Mouse (Mus musculus): ENCODE measurements around the gene Hoxd1. TPM values are rescaled to one million over a fixed set of nuclear protein-coding genes. Genes with fewer than 3 reads are reported as not detected.

The Hoxd1 gene
- polyA plus RNA-seq (2015; fragmentation: Nextera tagmentation; extraction: Ambion mirVana) = 1.2 and 1.5 TPM in 2 replicates

GRCm38 (mm10) chr2:74762522-74763244 lies at the start of gene Hoxd1:
Gene Hoxd1 (plus strand): TSS chr2:74762980.
- Histone ChIP-seq H3K4me2 (peak within 1 kb of the TSS; percentile 99), H3K9ac (peak within 1 kb of the TSS; percentile 55), H3K4me3 (replicated peaks) (peak within 1 kb of the TSS; percentile 61), H3K27me3 (peaks cover 63% of the 10 kb centered on the region), H3K4me1 (peaks cover 22% of the 10 kb centered on the region), H3K36me3 (no peaks in the 10 kb centered on the region), H3K27ac (no peak within 1 kb of the TSS), H3K9me3 (replicated peaks) (no peaks in the 10 kb centered on the region)
- ATAC-seq (replicated peaks; ENCODE audit: low FRiP score) = peak; percentile 82
- WGBS = under 1% methylated on average over 61 of the region's 61 CpGs

DNA sequence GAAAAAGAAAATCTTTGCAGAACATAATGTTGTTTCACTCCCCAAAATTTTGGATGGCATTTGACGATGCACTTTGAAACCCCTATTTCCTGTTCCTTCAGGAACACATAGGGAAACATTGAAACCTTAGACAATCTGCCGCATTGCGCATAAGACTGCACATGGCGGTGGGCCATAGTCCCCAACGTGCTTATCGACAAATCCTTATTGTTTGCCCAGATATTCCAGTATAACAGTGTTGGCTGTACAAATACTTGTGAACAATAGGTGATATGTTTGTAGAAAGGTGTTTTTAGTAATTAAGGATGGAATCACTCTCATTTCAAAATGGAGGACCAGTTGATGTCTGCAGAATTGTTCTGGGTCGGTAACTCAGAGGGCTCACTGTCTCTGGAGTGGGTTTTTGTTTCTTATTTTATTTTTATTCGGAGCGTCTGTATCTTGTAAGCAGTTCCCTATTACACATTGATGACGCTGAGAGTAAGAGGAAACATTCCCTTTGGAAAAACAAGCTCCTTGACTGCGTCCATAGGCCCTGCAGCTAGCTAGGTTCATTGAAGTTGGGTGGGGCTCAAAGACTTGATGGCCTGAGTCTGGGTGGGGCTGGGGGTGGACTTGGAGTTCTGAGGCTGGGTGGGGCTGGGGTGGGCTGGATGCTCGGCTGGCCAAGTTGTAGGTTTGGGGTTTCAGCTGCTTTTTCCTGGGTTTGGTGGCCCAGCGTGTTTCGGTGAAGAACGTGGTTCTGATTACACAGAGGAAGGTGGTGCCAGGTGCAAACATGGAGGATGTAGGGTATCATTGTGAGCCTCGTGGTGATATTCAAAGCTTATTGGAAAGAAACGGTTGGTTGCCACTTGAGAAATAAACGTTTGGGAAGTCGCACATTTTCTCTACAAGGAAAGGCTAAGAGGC lies 49.3 kb upstream of the Hoxd1 start:
- H3K9ac ChIP-seq = peak overlapping the region; percentile 99

GRCm38 (mm10) chr2:74714156-74714789 lies 48.5 kb upstream of the Hoxd1 start:
- Histone ChIP-seq H3K27ac (peak overlapping the region; percentile 96), H3K4me3 (replicated peaks) (peak overlapping the region; percentile 95), H3K36me3 (no peaks in the 10 kb centered on the region), H3K27me3 (no peaks in the 10 kb centered on the region), H3K9me3 (replicated peaks) (no peaks in the 10 kb centered on the region), H3K4me1 (peaks cover 61% of the 10 kb centered on the region), H3K9ac (peak overlapping the region; percentile 99), H3K4me2 (peak overlapping the region; percentile 75)
- 2% methylated on average over 18 of the region's 18 CpGs for WGBS
- ATAC-seq (replicated peaks; ENCODE audit: low FRiP score) = no peak

More for the DNA sequence above, 49.3 kb upstream of the Hoxd1 start:
- 4% methylated on average over 19 of the region's 19 CpGs for WGBS
- Histone ChIP-seq H3K4me1 (peaks cover 60% of the 10 kb centered on the region), H3K36me3 (no peaks in the 10 kb centered on the region), H3K4me2 (peak overlapping the region; percentile 75), H3K27me3 (no peaks in the 10 kb centered on the region), H3K4me3 (replicated peaks) (peak overlapping the region; percentile 95), H3K27ac (peak overlapping the region; percentile 96), H3K9me3 (replicated peaks) (no peaks in the 10 kb centered on the region)
- no peak for ATAC-seq (replicated peaks; ENCODE audit: low FRiP score)

- no peaks in the 10 kb centered on the region for H3K9me3 ChIP-seq (replicated peaks)
- peak; percentile 82 for ATAC-seq (replicated peaks; ENCODE audit: low FRiP score)
- H3K4me1 ChIP-seq = peaks cover 61% of the 10 kb centered on the region
- H3K27me3 ChIP-seq = no peaks in the 10 kb centered on the region
- H3K27ac ChIP-seq = peak overlapping the region; percentile 96
- H3K36me3 ChIP-seq = no peaks in the 10 kb centered on the region
- peak overlapping the region; percentile 75 for H3K4me2 ChIP-seq
- 1% methylated on average over 14 of the region's 14 CpGs for WGBS
- H3K9ac ChIP-seq = peak overlapping the region; percentile 99
- H3K4me3 ChIP-seq (replicated peaks) = peak overlapping the region; percentile 95
Measured at GRCm38 (mm10) chr2:74714881-74715280, 47.9 kb upstream of the Hoxd1 start.

DNA sequence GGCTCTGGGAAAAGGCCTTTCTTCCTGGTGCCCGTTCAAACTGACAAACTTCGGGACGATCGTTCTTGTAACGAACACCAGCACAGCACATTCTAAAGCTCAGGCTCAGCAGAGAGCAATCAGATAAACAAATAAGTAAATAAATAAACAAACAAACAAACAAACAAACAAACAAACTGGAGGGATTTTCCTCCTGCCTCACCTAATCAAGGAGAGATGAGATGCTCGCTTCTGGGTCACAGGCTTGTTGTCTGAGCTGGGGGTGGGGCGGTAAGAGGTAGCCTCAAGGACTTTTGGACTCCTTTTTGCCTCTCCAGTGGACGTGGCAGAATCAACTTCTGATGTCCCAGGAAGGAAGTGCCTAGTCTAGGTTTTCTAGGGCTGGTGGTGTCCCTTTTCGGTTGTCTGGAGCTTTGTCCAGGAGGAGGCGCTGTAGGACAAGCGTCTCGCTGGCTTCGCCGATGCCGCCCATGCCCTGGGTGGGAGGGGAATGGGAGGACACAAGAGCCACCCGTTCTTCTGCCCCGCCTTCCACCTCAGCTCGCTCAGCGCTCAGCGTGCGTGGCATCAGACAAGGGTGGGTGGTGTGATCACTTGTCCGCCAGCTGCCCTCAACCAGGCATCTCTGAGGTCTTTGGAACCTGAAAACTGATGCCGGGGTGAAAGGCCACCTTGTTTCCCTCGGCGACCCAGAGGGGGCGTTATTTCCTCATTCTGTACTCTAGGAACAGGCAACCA lies 47.1 kb upstream of the Hoxd1 start:
- H3K4me1 ChIP-seq = peaks cover 61% of the 10 kb centered on the region
- H3K27ac ChIP-seq = peak overlapping the region; percentile 96
- ATAC-seq (replicated peaks; ENCODE audit: low FRiP score) = peak; percentile 77
- H3K4me2 ChIP-seq = peak overlapping the region; percentile 75
- H3K9ac ChIP-seq = peak overlapping the region; percentile 99; the same call in 1 of the 2 replicates
- no peaks in the 10 kb centered on the region for H3K27me3 ChIP-seq
- H3K9me3 ChIP-seq (replicated peaks) = no peaks in the 10 kb centered on the region
- no peaks in the 10 kb centered on the region for H3K36me3 ChIP-seq
- H3K4me3 ChIP-seq (replicated peaks) = peak overlapping the region; percentile 95
- 3% methylated on average over 26 of the region's 26 CpGs for WGBS

GRCm38 (mm10) chr2:74720384-74720783 lies 42.4 kb upstream of the Hoxd1 start:
- Histone ChIP-seq H3K27me3 (no peaks in the 10 kb centered on the region), H3K27ac (0 out of 2 replicates have a peak overlapping the region, but pooled peaks have one; percentile 85)
- WGBS = 17% methylated on average over 2 of the region's 2 CpGs

GRCm38 (mm10) chr2:74720955-74721491 lies 41.8 kb upstream of the Hoxd1 start:
- H3K4me1 ChIP-seq = peaks cover 89% of the 10 kb centered on the region
- peak overlapping the region; percentile 2; the same call in 1 of the 2 replicates for H3K9ac ChIP-seq
- H3K4me3 ChIP-seq (replicated peaks) = 0 out of 2 replicates have a peak overlapping the region, but pooled peaks have one; percentile 1
- H3K36me3 ChIP-seq = peaks cover 8% of the 10 kb centered on the region; the same call in 1 of the 2 replicates
- peak overlapping the region; percentile 85 for H3K27ac ChIP-seq
- peak overlapping the region; percentile 65 for H3K4me2 ChIP-seq
- ATAC-seq (replicated peaks; ENCODE audit: low FRiP score) = no peak
- no peaks in the 10 kb centered on the region for H3K27me3 ChIP-seq
- WGBS = 18% methylated on average over 5 of the region's 5 CpGs
- H3K9me3 ChIP-seq (replicated peaks) = no peaks in the 10 kb centered on the region

More at GRCm38 (mm10) chr2:74720384-74720783, 42.4 kb upstream of the Hoxd1 start:
- H3K9ac ChIP-seq = no peak overlapping the region
- peaks cover 2% of the 10 kb centered on the region; the same call in 1 of the 2 replicates for H3K36me3 ChIP-seq
- H3K4me1 ChIP-seq = peaks cover 90% of the 10 kb centered on the region
- no peak overlapping the region for H3K4me3 ChIP-seq (replicated peaks)
- ATAC-seq (replicated peaks; ENCODE audit: low FRiP score) = no peak
- peak overlapping the region; percentile 65 for H3K4me2 ChIP-seq
- H3K9me3 ChIP-seq (replicated peaks) = no peaks in the 10 kb centered on the region

GRCm38 (mm10) chr2:74721882-74722281 lies 40.9 kb upstream of the Hoxd1 start:
- 7% methylated on average over 6 of the region's 6 CpGs for WGBS
- Histone ChIP-seq H3K4me2 (peak overlapping the region; percentile 65), H3K4me3 (replicated peaks) (peak overlapping the region; percentile 40), H3K4me1 (peaks cover 90% of the 10 kb centered on the region), H3K27me3 (no peaks in the 10 kb centered on the region), H3K36me3 (peaks cover 12% of the 10 kb centered on the region; the same call in 1 of the 2 replicates), H3K9me3 (replicated peaks) (no peaks in the 10 kb centered on the region), H3K9ac (peak overlapping the region; percentile 27; the same call in 1 of the 2 replicates), H3K27ac (peak overlapping the region; percentile 85)
- peak; percentile 14; the same call in 1 of the 2 replicates for ATAC-seq (replicated peaks; ENCODE audit: low FRiP score)

GRCm38 (mm10) chr2:74722949-74723348 lies 39.8 kb upstream of the Hoxd1 start:
- no peak for ATAC-seq (replicated peaks; ENCODE audit: low FRiP score)
- H3K4me3 ChIP-seq (replicated peaks) = peak overlapping the region; percentile 40
- peak overlapping the region; percentile 65 for H3K4me2 ChIP-seq
- H3K9ac ChIP-seq = peak overlapping the region; percentile 27
- no peaks in the 10 kb centered on the region for H3K27me3 ChIP-seq
- H3K36me3 ChIP-seq = peaks cover 12% of the 10 kb centered on the region; the same call in 1 of the 2 replicates
- peak overlapping the region; percentile 85 for H3K27ac ChIP-seq
- 41% methylated on average over 8 of the region's 8 CpGs for WGBS
- H3K4me1 ChIP-seq = peaks cover 96% of the 10 kb centered on the region
- no peaks in the 10 kb centered on the region for H3K9me3 ChIP-seq (replicated peaks)

- Histone ChIP-seq H3K36me3 (peaks cover 19% of the 10 kb centered on the region), H3K4me3 (replicated peaks) (peak overlapping the region; percentile 40), H3K9ac (peak overlapping the region; percentile 26; the same call in 1 of the 2 replicates), H3K9me3 (replicated peaks) (no peaks in the 10 kb centered on the region), H3K4me2 (peak overlapping the region; percentile 65), H3K27ac (peak overlapping the region; percentile 85), H3K27me3 (no peaks in the 10 kb centered on the region), H3K4me1 (peaks cover 96% of the 10 kb centered on the region)
- WGBS = 42% methylated on average over 7 of the region's 7 CpGs
- ATAC-seq (replicated peaks; ENCODE audit: low FRiP score) = no peak
Measured at GRCm38 (mm10) chr2:74724244-74725015, 38.4 kb upstream of the Hoxd1 start.
